Mouse (Mus musculus) thymus, postnatal 10 days (tissue): ENCODE results near the gene Pabpc4.
"Not testable (repeated sequence)": the region's sequence is repeated elsewhere in the genome, so short reads cannot be mapped to it uniquely, and the experiment has no call there.

Source experiments
- DNase-seq, 2 experiments: peaks; one replicate each; pipeline ENCODE4 v3.0.0; 2021; ENCODE audit warnings: low spot score in 2 of 2

Gene Pabpc4

GRCm38 (mm10) chr4:123247147-123247880 is 14.8 kb upstream of the Pabpc4 start:
- no peak for DNase-seq

- DNase-seq, result no peak
Observed at GRCm38 (mm10) chr4:123248971-123249567, 13.1 kb upstream of the Pabpc4 start.

- no peak for DNase-seq
Observed at GRCm38 (mm10) chr4:123252214-123252613, 9.9 kb upstream of the Pabpc4 start.

- peak in 1 of 2 experiments; percentile 58 for DNase-seq
Observed at GRCm38 (mm10) chr4:123254617-123255016, 7.5 kb upstream of the Pabpc4 start.

GRCm38 (mm10) chr4:123260071-123260746 is 1.9 kb upstream of the Pabpc4 start:
- DNase-seq, result no peak

GRCm38 (mm10) chr4:123271063-123271462 is 8.9 kb downstream of the Pabpc4 start:
- no peak for DNase-seq

- no peak for DNase-seq
Observed at GRCm38 (mm10) chr4:123280117-123280516, 18.0 kb downstream of the Pabpc4 start.

- DNase-seq, result peak; percentile 72 to 83
Observed at GRCm38 (mm10) chr4:123282500-123282899, 20.3 kb downstream of the Pabpc4 start.

GRCm38 (mm10) chr4:123282915-123283674 is 20.9 kb downstream of the Pabpc4 start:
- not testable (repeated sequence) for DNase-seq

- DNase-seq, result not testable (repeated sequence)
Observed at GRCm38 (mm10) chr4:123283675-123284064, 21.5 kb downstream of the Pabpc4 start.

GRCm38 (mm10) chr4:123284731-123285624 is 22.8 kb downstream of the Pabpc4 start:
- DNase-seq, result no peak

GRCm38 (mm10) chr4:123286790-123287189 is 24.6 kb downstream of the Pabpc4 start:
- no peak for DNase-seq

- no peak for DNase-seq
Observed at GRCm38 (mm10) chr4:123289038-123289437, 26.9 kb downstream of the Pabpc4 start.

- no peak for DNase-seq
Observed at GRCm38 (mm10) chr4:123292390-123292789, 30.2 kb downstream of the Pabpc4 start.

GRCm38 (mm10) chr4:123292989-123293388 is 30.8 kb downstream of the Pabpc4 start:
- DNase-seq, result no peak

GRCm38 (mm10) chr4:123293661-123294443 is 31.7 kb downstream of the Pabpc4 start:
- no peak for DNase-seq

GRCm38 (mm10) chr4:123295026-123295425 is 32.9 kb downstream of the Pabpc4 start:
- DNase-seq, result not testable (repeated sequence)

- no peak for DNase-seq
Observed at GRCm38 (mm10) chr4:123295516-123296147, 33.5 kb downstream of the Pabpc4 start.

- DNase-seq, result no peak
Observed at GRCm38 (mm10) chr4:123296148-123296534, 34.0 kb downstream of the Pabpc4 start.
